Mouse (Mus musculus): Measurements from ENCODE around the gene Ptp4a2.

GRCm38 (mm10) chr4:129788693-129789092 is 22.3 kb upstream of the Ptp4a2 start:
- no peak for TF ChIP-seq POLR2A (IDR thresholded peaks at IDR 0.05; ENCODE audit: control insufficient read depth, extremely low read depth, insufficient read depth, low read length, poor library complexity)
- no peak for TF ChIP-seq CTCF (IDR thresholded peaks at IDR 0.05; ENCODE audit: borderline replicate concordance, control insufficient read depth, extremely low read depth, insufficient read depth, low read length, poor library complexity)

All from thymus, adult 2 months (tissue).